In genomic region chr12:13575605-13576600, GRCm38 (mm10) we compare ENCODE assay signal across 13 mouse cellular contexts.
DNase-seq lines count a peak whose midpoint lies in the region; ATAC-seq and TF ChIP-seq lines count a peak whose summit lies in the region.
"Had no signal": no experiment of that assay in that cellular context is flagged by ENCODE, and none has a peak within 500 bp of the region (broad histone marks: within the 10 kb centered on the region; RNA-seq: fewer than 3 reads in every experiment).

No protein-coding gene starts in this region.

- DNase-seq in heart, adult 8-10 months (ENCODE audit: low spot score), result no peak
- peak; percentile 59 for DNase-seq in 3134 (ENCODE audit: extremely low read depth, insufficient read length, low spot score)
- DNase-seq in MEL (ENCODE audit: low read depth, low spot score), result peak; percentile 88
- peak; percentile 25 for DNase-seq in fibroblast of lung, adult 2 months (ENCODE audit: low read depth)
- DNase-seq in cerebellum, adult 8-10 months, result no peak
- DNase-seq in gastrocnemius, postnatal 36 days, result no peak
- DNase-seq: adrenal gland, adult 8-10 months; gastrocnemius, postnatal 25 days had no signal

- no peaks in the 10 kb centered on the region for H3K27me3 ChIP-seq in heart, embryonic 11.5 days (ENCODE audit: control insufficient read depth, insufficient read depth, low read length)
- H3K27me3 ChIP-seq in MEL (ENCODE audit: control insufficient read depth in 1 of 2, insufficient read depth in 2 of 2, low read length in 2 of 2), result no peaks in the 10 kb centered on the region
- H3K27me3 ChIP-seq: hindbrain, embryonic 12.5 days had no signal

- 82% methylated on average over 5 of the region's 5 CpGs for WGBS in heart, embryonic 11.5 days (ENCODE audit: insufficient replicate concordance)

- no peak overlapping the region for H3K4me3 ChIP-seq in heart, embryonic 11.5 days (ENCODE audit: low read depth, low read length)
- no peak overlapping the region for H3K4me3 ChIP-seq in MEL (ENCODE audit: control insufficient read depth in 1 of 2, insufficient read depth in 1 of 2, low read depth in 2 of 2, low read length in 2 of 2)
- H3K4me3 ChIP-seq: hindbrain, embryonic 12.5 days; left cerebral cortex, adult 2 months had no signal

- TF ChIP-seq CTCF in MEL (IDR thresholded peaks at IDR 0.05 in 2 of 3, conservative IDR thresholded peaks at IDR 0.05 in 1 of 3; ENCODE audit: control insufficient read depth in 1 of 3, insufficient read depth in 1 of 3, low read depth in 2 of 3, low read length in 3 of 3, poor library complexity in 1 of 3, severe bottlenecking in 1 of 3), result no peak

- peak; percentile 79 for ATAC-seq in heart, embryonic 11.5 days (replicated peaks; ENCODE audit: insufficient number of reproducible peaks, low FRiP score, low TSS enrichment)
- no peak for ATAC-seq in inflammation-experienced regulatory T-cells, adult 6 months

- intact Hi-C loops in gastrocnemius, postnatal 36 days (cut with DNase I), result no loop called here

- no peaks in the 10 kb centered on the region for H3K36me3 ChIP-seq in heart, embryonic 11.5 days (ENCODE audit: control insufficient read depth, insufficient read depth, low read length)
- peaks cover 0 to 20% of the 10 kb centered on the region in 2 experiments; a peak in 3 of 4 replicates for H3K36me3 ChIP-seq in MEL (ENCODE audit: control insufficient read depth in 1 of 2, insufficient read depth in 2 of 2, low read length in 2 of 2)
- H3K36me3 ChIP-seq: hindbrain, embryonic 12.5 days had no signal

- no peaks in the 10 kb centered on the region for H3K9me3 ChIP-seq in heart, embryonic 11.5 days (replicated peaks; ENCODE audit: control insufficient read depth, low read length)
- H3K9me3 ChIP-seq in MEL (replicated peaks; ENCODE audit: insufficient read depth, low read length), result no peaks in the 10 kb centered on the region
- H3K9me3 ChIP-seq: hindbrain, embryonic 12.5 days had no signal

- no peak for TF ChIP-seq RAD21 in MEL (IDR thresholded peaks at IDR 0.05; ENCODE audit: low read depth, low read length)

- no peak for TF ChIP-seq POLR2A in MEL (IDR thresholded peaks at IDR 0.05; ENCODE audit: control insufficient read depth in 1 of 2, insufficient read depth in 1 of 2, low read depth in 1 of 2, low read length in 2 of 2, poor library complexity in 1 of 2)

- H3K4me2 ChIP-seq in heart, embryonic 11.5 days, result no peak overlapping the region
- H3K4me2 ChIP-seq: hindbrain, embryonic 12.5 days had no signal

- no peaks in the 10 kb centered on the region for H3K79me2 ChIP-seq in MEL (ENCODE audit: control insufficient read depth, insufficient read depth, low read length, poor library complexity)

- no peak overlapping the region for H3K9ac ChIP-seq in heart, embryonic 11.5 days (ENCODE audit: low read depth, low read length)
- H3K9ac ChIP-seq in MEL (ENCODE audit: control insufficient read depth, low read depth, low read length, poor library complexity, severe bottlenecking), result no peak overlapping the region
- H3K9ac ChIP-seq: hindbrain, embryonic 12.5 days had no signal

- 0 out of 2 replicates have a peak, but pooled peaks cover 5% of the 10 kb centered on the region for H3K4me1 ChIP-seq in heart, embryonic 11.5 days (ENCODE audit: control insufficient read depth, insufficient read depth, low read length)
- peaks cover 7 to 14% of the 10 kb centered on the region in 2 experiments for H3K4me1 ChIP-seq in MEL (ENCODE audit: control insufficient read depth in 1 of 2, insufficient read depth in 2 of 2, low read length in 2 of 2)

- TF ChIP-seq EP300 in MEL (IDR thresholded peaks at IDR 0.05; ENCODE audit: low read depth in 1 of 2, low read length in 2 of 2), result peak; percentile 44 to 67; a peak in 3 of 4 replicates

- peak overlapping the region; percentile 35; the same call in 1 of the 2 replicates for H3K27ac ChIP-seq in heart, embryonic 11.5 days (ENCODE audit: low read depth, low read length)
- peak overlapping the region; percentile 61 for H3K27ac ChIP-seq in MEL (ENCODE audit: control insufficient read depth, low read depth, low read length)
- H3K27ac ChIP-seq: hindbrain, embryonic 12.5 days; kidney, postnatal 0 days; left cerebral cortex, adult 2 months had no signal

TF ChIP-seq in MEL, 35 proteins besides CTCF, POLR2A, EP300 and RAD21:
- TF ChIP-seq ETS1 (IDR thresholded peaks at IDR 0.05; ENCODE audit: low read depth, low read length) (peak; percentile 63), JUND (IDR thresholded peaks at IDR 0.05; ENCODE audit: low read depth, low read length) (peak; percentile 56; the same call in 1 of the 2 replicates), E2F4 (IDR thresholded peaks at IDR 0.05; ENCODE audit: borderline replicate concordance, low read depth, low read length) (no peak), MYC (IDR thresholded peaks at IDR 0.05; ENCODE audit: low read depth, low read length) (no peak), MAFK (IDR thresholded peaks at IDR 0.05; ENCODE audit: borderline replicate concordance, low read depth, low read length) (peak; percentile 88), GABPA (IDR thresholded peaks at IDR 0.05; ENCODE audit: low read depth, low read length) (peak; percentile 96), GATA1 (IDR thresholded peaks at IDR 0.05; ENCODE audit: low read depth, low read length) (peak; percentile 58), POLR2AphosphoS5 (IDR thresholded peaks at IDR 0.05; ENCODE audit: borderline replicate concordance, low read depth, low read length) (no peak)

Comparison
In these comparisons a context has a peak if more than half of its experiments do, and no peak if none do; other contexts are left out.
1. DNase-seq: peak in 3134 (single experiment), MEL (single experiment) and fibroblast of lung, adult 2 months (single experiment); none in heart, adult 8-10 months (single experiment), cerebellum, adult 8-10 months (single experiment) and gastrocnemius, postnatal 36 days (0 of 2).